In genomic region chr13:73757362-73757761, GRCm38 (mm10) we compare ENCODE assay signal across 30 mouse cellular contexts. TPM values are rescaled to one million over a fixed set of nuclear protein-coding genes. Genes with fewer than 3 reads are reported as not detected.
A peak's percentile ranks its signal among the peaks of the same experiment; 100 is the strongest.
DNase-seq lines count a peak whose midpoint lies in the region; ATAC-seq and TF ChIP-seq lines count a peak whose summit lies in the region.
"Had no signal": no experiment of that assay in that cellular context is flagged by ENCODE, and none has a peak within 500 bp of the region (broad histone marks: within the 10 kb centered on the region; RNA-seq: fewer than 3 reads in every experiment).

No protein-coding gene starts in this region.

- no peaks in the 10 kb centered on the region for H3K79me2 ChIP-seq in myocyte (ENCODE audit: control insufficient read depth, insufficient read depth)

- peaks cover 30% of the 10 kb centered on the region for H3K4me1 ChIP-seq in heart, embryonic 15.5 days (replicated peaks)
- peaks cover 38% of the 10 kb centered on the region for H3K4me1 ChIP-seq in heart, embryonic 12.5 days (replicated peaks)
- peaks cover 15% of the 10 kb centered on the region for H3K4me1 ChIP-seq in kidney, adult 2 months (ENCODE audit: control insufficient read depth, insufficient read depth, low read length)
- peaks cover 22% of the 10 kb centered on the region for H3K4me1 ChIP-seq in small intestine, adult 2 months (ENCODE audit: control insufficient read depth, insufficient read depth, insufficient read length, low read length)
- H3K4me1 ChIP-seq: embryonic facial prominence, embryonic 13.5 days; forebrain, embryonic 12.5 days; forebrain, embryonic 15.5 days had no signal

- H3K36me3 ChIP-seq in heart, embryonic 15.5 days = no peaks in the 10 kb centered on the region
- no peaks in the 10 kb centered on the region for H3K36me3 ChIP-seq in heart, embryonic 12.5 days
- H3K36me3 ChIP-seq in kidney, adult 2 months (ENCODE audit: control insufficient read depth, insufficient read depth, low read length) = no peaks in the 10 kb centered on the region
- no peaks in the 10 kb centered on the region for H3K36me3 ChIP-seq in myocyte (ENCODE audit: control insufficient read depth, insufficient read depth)
- H3K36me3 ChIP-seq in small intestine, adult 2 months (ENCODE audit: control insufficient read depth, insufficient read depth, low read length) = no peaks in the 10 kb centered on the region
- H3K36me3 ChIP-seq: embryonic facial prominence, embryonic 10.5 days; embryonic facial prominence, embryonic 13.5 days; forebrain, embryonic 12.5 days; forebrain, embryonic 15.5 days had no signal

- TF ChIP-seq POLR2A in kidney, adult 2 months (IDR thresholded peaks at IDR 0.05; ENCODE audit: low read depth, low read length) = no peak
- no peak for TF ChIP-seq POLR2A in myocyte (IDR thresholded peaks at IDR 0.05; ENCODE audit: insufficient read length, low read depth)
- TF ChIP-seq POLR2A in small intestine, adult 2 months (IDR thresholded peaks at IDR 0.05; ENCODE audit: low read depth, low read length) = no peak

- no peak overlapping the region for H3K9ac ChIP-seq in heart, embryonic 15.5 days
- no peak overlapping the region for H3K9ac ChIP-seq in heart, embryonic 12.5 days
- H3K9ac ChIP-seq: embryonic facial prominence, embryonic 13.5 days; forebrain, embryonic 12.5 days; forebrain, embryonic 15.5 days; hindbrain, embryonic 14.5 days had no signal

- no peaks in the 10 kb centered on the region for H3K9me3 ChIP-seq in heart, embryonic 15.5 days (replicated peaks)
- H3K9me3 ChIP-seq in heart, embryonic 12.5 days (replicated peaks) = no peaks in the 10 kb centered on the region
- H3K9me3 ChIP-seq: embryonic facial prominence, embryonic 10.5 days; embryonic facial prominence, embryonic 13.5 days; forebrain, embryonic 12.5 days; forebrain, embryonic 15.5 days had no signal

- H3K4me3 ChIP-seq in heart, embryonic 15.5 days = no peak overlapping the region
- H3K4me3 ChIP-seq in heart, embryonic 12.5 days = no peak overlapping the region
- H3K4me3 ChIP-seq in kidney, adult 2 months (ENCODE audit: insufficient read depth, low read depth, low read length) = no peak overlapping the region
- no peak overlapping the region for H3K4me3 ChIP-seq in myocyte
- no peak overlapping the region for H3K4me3 ChIP-seq in small intestine, adult 2 months (ENCODE audit: low read depth, low read length)
- H3K4me3 ChIP-seq: embryonic facial prominence, embryonic 10.5 days; embryonic facial prominence, embryonic 13.5 days; erythroblast, embryonic 14.5 days; forebrain, embryonic 12.5 days; forebrain, embryonic 15.5 days had no signal

- TF ChIP-seq CTCF in kidney, adult 2 months (conservative IDR thresholded peaks at IDR 0.05; ENCODE audit: insufficient read depth, insufficient read length, low read depth, low read length) = no peak
- TF ChIP-seq CTCF in small intestine, adult 2 months (IDR thresholded peaks at IDR 0.05; ENCODE audit: extremely low read depth, insufficient read length, insufficient replicate concordance, low read depth, low read length) = no peak

- ATAC-seq in heart, embryonic 15.5 days (replicated peaks; ENCODE audit: insufficient number of reproducible peaks, insufficient read depth, low FRiP score, low read depth) = no peak
- no peak for ATAC-seq in heart, embryonic 12.5 days (ENCODE audit: insufficient number of reproducible peaks, low FRiP score)
- ATAC-seq: activated CD4-positive, CD25-positive, alpha-beta regulatory T cell, adult 4 months; CD4-positive, CD25-positive, alpha-beta regulatory T cell, adult 4 months; forebrain, embryonic 15.5 days; hindbrain, postnatal 0 days; inflammation-experienced regulatory T-cells, adult 6 months; intestine, embryonic 16.5 days had no signal

- no peaks in the 10 kb centered on the region for H3K27me3 ChIP-seq in heart, embryonic 15.5 days
- no peaks in the 10 kb centered on the region for H3K27me3 ChIP-seq in heart, embryonic 12.5 days (replicated peaks)
- no peaks in the 10 kb centered on the region for H3K27me3 ChIP-seq in kidney, adult 2 months (replicated peaks; ENCODE audit: control insufficient read depth, insufficient read depth, low read length)
- H3K27me3 ChIP-seq in myocyte (ENCODE audit: control insufficient read depth, insufficient read depth, insufficient read length) = no peaks in the 10 kb centered on the region
- H3K27me3 ChIP-seq in small intestine, adult 2 months (ENCODE audit: control insufficient read depth, insufficient read depth, low read length) = no peaks in the 10 kb centered on the region
- H3K27me3 ChIP-seq: embryonic facial prominence, embryonic 13.5 days; forebrain, embryonic 12.5 days; forebrain, embryonic 15.5 days had no signal

- no peak for DNase-seq in kidney, adult 2 months
- no peak for DNase-seq in kidney, postnatal 10 days
- DNase-seq: adrenal gland, adult 8-10 months; adrenal gland, postnatal 25 days; cerebellum, adult 11-12 months; cerebellum, adult 8-10 months; cerebellum, postnatal 10 days; cerebellum, postnatal 36 days; embryo, embryonic 11 days; gastrocnemius, postnatal 25 days; heart, adult 18-20 months; heart, postnatal 36 days had no signal

- peak overlapping the region; percentile 53 for H3K27ac ChIP-seq in heart, embryonic 15.5 days
- no peak overlapping the region for H3K27ac ChIP-seq in heart, embryonic 12.5 days (ENCODE audit: poor library complexity, severe bottlenecking)
- peak overlapping the region; percentile 72; the same call in 1 of the 2 replicates for H3K27ac ChIP-seq in kidney, adult 2 months (ENCODE audit: insufficient read depth, low read depth, low read length)
- H3K27ac ChIP-seq in small intestine, adult 2 months (ENCODE audit: insufficient read depth, low read depth, low read length) = peak overlapping the region; percentile 82
- H3K27ac ChIP-seq: embryonic facial prominence, embryonic 10.5 days; embryonic facial prominence, embryonic 13.5 days; forebrain, embryonic 12.5 days; forebrain, embryonic 15.5 days; hindbrain, embryonic 14.5 days; hindbrain, postnatal 0 days had no signal

- no peak overlapping the region for H3K4me2 ChIP-seq in heart, embryonic 15.5 days
- H3K4me2 ChIP-seq in heart, embryonic 12.5 days = no peak overlapping the region
- H3K4me2 ChIP-seq in myocyte (ENCODE audit: low read depth) = no peak overlapping the region
- H3K4me2 ChIP-seq: embryonic facial prominence, embryonic 13.5 days; forebrain, embryonic 12.5 days; forebrain, embryonic 15.5 days; hindbrain, embryonic 14.5 days had no signal

- no peak overlapping the region for H3ac ChIP-seq in myocyte (ENCODE audit: control insufficient read depth, insufficient read length)

TF ChIP-seq in myocyte, 11 proteins besides CTCF, POLR2A, EP300 and RAD21:
- TF ChIP-seq E2F4 (IDR thresholded peaks at IDR 0.05; ENCODE audit: insufficient read depth) (no peak), TCF3 (IDR thresholded peaks at IDR 0.05; ENCODE audit: insufficient read length, low read depth) (peak; percentile 15), USF1 (IDR thresholded peaks at IDR 0.05; ENCODE audit: low read depth) (no peak), CEBPB (IDR thresholded peaks at IDR 0.05; ENCODE audit: insufficient read depth, poor library complexity, severe bottlenecking) (no peak), MYOD1 (IDR thresholded peaks at IDR 0.05; ENCODE audit: control insufficient read depth in 1 of 3, insufficient read length in 2 of 3, low read depth in 2 of 3) (peak in 1 of 3 experiments; percentile 82), MYOG (IDR thresholded peaks at IDR 0.05; ENCODE audit: control insufficient read depth in 1 of 3, insufficient read depth in 1 of 3, insufficient read length in 2 of 3, low read depth in 2 of 3) (peak in 1 of 3 experiments; percentile 69), POLR2AphosphoS2 (IDR thresholded peaks at IDR 0.05; ENCODE audit: insufficient read length, low read depth) (no peak)

RNA-seq across cellular contexts. Expression of gene Slc12a7, which starts 24.5 kb away (rescaled TPM):
- polyA plus RNA-seq in heart, embryonic 15.5 days (2015; fragmentation: Nextera tagmentation; extraction: Ambion mirVana) = 37.1 and 37.7 TPM in 2 replicates
- 52.1 and 53.2 TPM in 2 replicates for polyA plus RNA-seq in heart, embryonic 12.5 days (2016; fragmentation: Nextera tagmentation; extraction: Ambion mirVana)
- 104 and 109 TPM in 2 replicates for polyA plus RNA-seq in kidney, adult 2 months (2012; rRNA removed)
- polyA plus RNA-seq in myocyte (2012; fragmentation: generic; extraction: Trizol) = 25.7 TPM
- polyA plus RNA-seq in small intestine, adult 2 months (2012; rRNA removed) = 74.3 and 147 TPM in 2 replicates

RNA-seq across cellular contexts. Expression of gene Slc6a19, which starts 52.7 kb away (rescaled TPM):
- polyA plus RNA-seq in heart, embryonic 15.5 days (2015; fragmentation: Nextera tagmentation; extraction: Ambion mirVana) = not detected in 2 replicates
- polyA plus RNA-seq in heart, embryonic 12.5 days (2016; fragmentation: Nextera tagmentation; extraction: Ambion mirVana) = not detected in 2 replicates
- 884 and 1,011 TPM in 2 replicates for polyA plus RNA-seq in kidney, adult 2 months (2012; rRNA removed)
- 0.44 TPM for polyA plus RNA-seq in myocyte (2012; fragmentation: generic; extraction: Trizol)
- polyA plus RNA-seq in small intestine, adult 2 months (2012; rRNA removed) = 246 and 934 TPM in 2 replicates
- polyA plus RNA-seq: C2C12; CD4-positive, CD25-positive, alpha-beta regulatory T cell, adult 4 months; embryonic facial prominence, embryonic 13.5 days; erythroblast, embryonic 14.5 days; heart, embryonic 14.5 days; hindbrain, embryonic 11.5 days; inflammation-experienced regulatory T-cells, adult 6 months had no signal

Comparison
In these comparisons a context has a peak if more than half of its experiments do, and no peak if none do; other contexts are left out.
1. RNA of gene Slc6a19, which starts 52.7 kb away (polyA plus RNA-seq): 246 to 934 TPM in small intestine, adult 2 months and 884 to 1,011 TPM in kidney, adult 2 months; 0.44 TPM in myocyte (single experiment), not detected in heart, embryonic 15.5 days and not detected in heart, embryonic 12.5 days; every median in the first group is over 100 times any median in the second.